Mouse (Mus musculus): ENCODE measurements around the gene Exph5. TPM values are rescaled to one million over a fixed set of nuclear protein-coding genes. Genes with fewer than 3 reads are reported as not detected.

Exph5 gene
- 5.7 TPM for polyA plus RNA-seq (2014; fragmentation: Illumina TruSeq; extraction: RNeasy Lipid Tissue Mini Kit (QIAGEN cat#74804); ENCODE audit: low read depth, low replicate concordance)

DNA sequence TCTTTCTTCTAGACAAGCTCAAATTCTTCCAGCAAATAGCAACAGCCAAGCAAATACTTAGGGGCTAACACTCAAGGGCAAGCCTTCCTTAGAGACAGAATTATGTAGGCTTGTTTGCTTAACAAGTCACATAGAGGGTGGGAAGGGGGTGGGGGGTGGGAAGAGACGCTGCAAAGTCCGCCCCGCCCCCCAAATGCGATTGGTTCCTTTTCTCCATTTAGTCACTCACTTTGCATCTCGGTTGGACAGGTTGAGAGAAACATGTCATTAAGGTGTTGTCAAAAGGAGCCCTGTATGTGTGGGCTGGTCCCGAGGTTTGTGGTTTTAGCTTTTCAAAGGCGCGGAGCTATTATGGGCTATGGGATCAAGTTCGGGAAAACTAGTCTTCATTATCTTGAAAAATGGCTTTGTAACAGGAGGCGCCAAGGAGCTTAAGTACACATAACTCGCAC is at the start of gene Exph5:
TSS of gene Exph5 (plus strand) at position 402 of the 452 bp plus-strand sequence.

DNA sequence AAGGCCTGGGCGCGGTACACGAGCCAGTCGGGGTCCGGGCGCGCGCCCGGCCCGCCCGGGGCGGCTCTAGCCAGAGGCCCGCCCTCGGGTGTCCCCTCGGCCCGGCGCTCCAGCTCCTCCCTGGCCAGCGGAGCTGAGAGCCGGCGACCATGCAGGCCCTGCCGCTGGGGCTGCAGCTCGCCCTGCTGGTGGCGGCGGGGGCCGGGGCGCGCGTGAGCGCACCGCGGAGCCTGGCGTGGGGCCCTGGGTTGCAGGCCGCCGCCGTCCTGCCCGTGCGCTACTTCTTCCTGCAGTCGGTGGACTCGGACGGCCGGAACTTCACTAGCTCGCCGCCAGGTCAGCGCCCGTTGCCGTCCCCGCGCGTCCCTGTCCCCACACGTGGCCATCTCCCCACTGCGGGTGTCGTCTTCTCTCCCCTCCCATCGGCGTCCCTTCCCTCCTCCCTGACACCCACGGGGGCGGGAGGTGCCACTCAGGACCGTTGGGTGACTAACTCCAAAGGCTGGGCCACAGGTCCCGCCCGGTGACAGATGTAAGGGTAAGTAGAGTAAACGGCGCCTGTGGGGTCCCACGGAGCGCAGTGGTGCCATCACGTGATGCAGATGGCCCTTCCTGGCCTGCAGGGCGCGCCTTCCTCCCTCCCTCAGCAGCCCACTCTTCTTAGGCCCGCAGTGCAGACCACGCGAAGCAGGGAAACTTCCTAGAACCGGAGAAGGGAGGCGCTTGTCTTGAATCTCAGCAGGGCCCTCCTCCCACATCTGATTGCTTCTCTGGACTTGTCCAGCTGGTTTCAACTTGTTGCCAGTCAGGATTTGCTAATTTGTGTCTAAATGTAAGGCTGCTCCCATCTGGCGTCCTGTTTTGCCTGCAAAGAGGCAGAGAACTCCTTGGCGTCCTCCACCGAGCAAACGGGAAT is 82.7 kb downstream of the Exph5 start, which contains the start of gene Kdelc2:
TSS of gene Kdelc2 (plus strand) at position 75 of the 916 bp plus-strand sequence.

DNA sequence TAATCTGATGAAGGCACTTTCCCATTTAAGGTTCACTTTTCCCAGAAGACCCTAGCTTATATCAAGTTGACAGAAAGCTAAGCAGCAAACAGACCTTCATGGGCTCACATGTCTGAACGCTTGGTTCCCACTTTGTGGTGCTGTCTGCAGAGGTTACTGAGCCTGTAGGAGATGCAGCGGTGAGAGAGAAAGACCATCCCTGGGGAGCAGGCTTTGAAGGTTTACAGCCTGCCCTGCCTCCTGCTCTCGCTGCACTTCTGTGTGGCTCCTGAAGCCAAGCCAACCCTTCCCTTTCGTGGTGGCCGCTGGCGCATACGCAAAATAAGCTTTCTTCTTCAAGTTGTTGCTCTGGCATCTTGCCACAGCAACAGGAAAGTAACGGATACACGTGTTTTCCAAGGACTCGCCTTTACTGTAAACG is 100.8 kb downstream of the Exph5 start, which contains the start of gene 4930550C14Rik:
TSS of gene 4930550C14Rik (plus strand) at position 35 of the 421 bp plus-strand sequence.

Other genes starting within 250 kb of the Exph5 start
- 19.5 TPM for gene Ddx10, start 53.6 kb upstream of the Exph5 start, polyA plus RNA-seq (2014; fragmentation: Illumina TruSeq; extraction: RNeasy Lipid Tissue Mini Kit (QIAGEN cat#74804); ENCODE audit: low read depth, low replicate concordance)
- 7.4 TPM for gene Kdelc2, start 82.4 kb downstream of the Exph5 start, polyA plus RNA-seq (2014; fragmentation: Illumina TruSeq; extraction: RNeasy Lipid Tissue Mini Kit (QIAGEN cat#74804); ENCODE audit: low read depth, low replicate concordance)
- not detected for gene 4930550C14Rik, start 100.7 kb downstream of the Exph5 start, polyA plus RNA-seq (2014; fragmentation: Illumina TruSeq; extraction: RNeasy Lipid Tissue Mini Kit (QIAGEN cat#74804); ENCODE audit: low read depth, low replicate concordance)
- 2.9 TPM for gene Atm, start 235.1 kb downstream of the Exph5 start, polyA plus RNA-seq (2014; fragmentation: Illumina TruSeq; extraction: RNeasy Lipid Tissue Mini Kit (QIAGEN cat#74804); ENCODE audit: low read depth, low replicate concordance)
- gene Npat, start 235.4 kb downstream of the Exph5 start, polyA plus RNA-seq (2014; fragmentation: Illumina TruSeq; extraction: RNeasy Lipid Tissue Mini Kit (QIAGEN cat#74804); ENCODE audit: low read depth, low replicate concordance): 5.2 TPM

All from liver, adult 10 weeks (tissue).